Mouse (Mus musculus) urinary bladder, postnatal 14 days (tissue): Measurements from ENCODE around the gene Cux1.
A peak's percentile ranks its signal among the peaks of the same experiment; 100 is the strongest.
"Not testable (repeated sequence)": the region's sequence is repeated elsewhere in the genome, so short reads cannot be mapped to it uniquely, and the experiment has no call there.

Experiments
- DNase-seq: peaks from one replicate; pipeline ENCODE4 v3.0.0; 2021; ENCODE audit warnings: low spot score

The Cux1 gene

DNA sequence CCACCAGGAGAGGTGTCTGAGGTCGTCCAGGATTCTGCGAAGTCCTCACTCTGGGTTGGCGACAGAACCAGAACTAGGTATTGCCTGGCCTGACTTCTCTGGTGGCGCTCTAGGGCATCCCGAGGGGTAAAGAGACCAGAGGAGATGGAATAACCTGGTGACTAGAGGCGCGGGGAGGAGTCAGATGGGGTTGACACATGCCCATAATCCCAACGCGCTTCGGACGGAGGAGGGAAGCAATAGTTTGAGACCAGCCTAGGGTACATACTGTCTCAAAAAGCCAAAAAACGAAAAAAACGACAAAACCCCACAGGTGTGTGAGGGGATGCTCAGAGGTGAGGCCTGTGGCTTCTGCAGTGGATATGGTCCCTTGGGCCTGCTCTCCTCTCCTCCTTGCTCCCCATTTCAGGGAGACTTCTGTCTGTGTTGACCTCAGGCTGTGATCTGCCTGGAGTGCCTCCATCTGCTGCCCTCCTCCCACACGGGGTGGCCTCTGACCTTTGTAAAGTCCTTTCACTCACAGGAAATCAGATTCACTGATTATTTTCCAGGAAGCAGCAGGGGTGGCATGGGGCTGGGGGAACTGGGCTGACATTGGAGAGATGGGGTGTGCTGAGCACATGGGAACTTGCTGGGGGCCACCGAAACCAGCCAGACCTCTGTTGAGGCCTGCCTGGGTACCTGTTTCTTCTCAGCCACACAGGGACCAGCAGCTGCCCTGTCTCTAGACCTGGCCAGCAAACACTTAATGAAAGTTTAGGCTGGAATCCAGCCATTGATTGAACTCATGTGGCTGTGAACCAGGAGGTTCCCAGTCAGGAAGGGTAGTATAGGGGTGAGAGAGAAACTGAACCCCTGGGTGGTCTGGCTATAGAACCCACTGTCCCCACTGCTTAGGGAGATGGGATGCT lies 321.5 kb downstream of the Cux1 start:
- peak; percentile 16 for DNase-seq

DNA sequence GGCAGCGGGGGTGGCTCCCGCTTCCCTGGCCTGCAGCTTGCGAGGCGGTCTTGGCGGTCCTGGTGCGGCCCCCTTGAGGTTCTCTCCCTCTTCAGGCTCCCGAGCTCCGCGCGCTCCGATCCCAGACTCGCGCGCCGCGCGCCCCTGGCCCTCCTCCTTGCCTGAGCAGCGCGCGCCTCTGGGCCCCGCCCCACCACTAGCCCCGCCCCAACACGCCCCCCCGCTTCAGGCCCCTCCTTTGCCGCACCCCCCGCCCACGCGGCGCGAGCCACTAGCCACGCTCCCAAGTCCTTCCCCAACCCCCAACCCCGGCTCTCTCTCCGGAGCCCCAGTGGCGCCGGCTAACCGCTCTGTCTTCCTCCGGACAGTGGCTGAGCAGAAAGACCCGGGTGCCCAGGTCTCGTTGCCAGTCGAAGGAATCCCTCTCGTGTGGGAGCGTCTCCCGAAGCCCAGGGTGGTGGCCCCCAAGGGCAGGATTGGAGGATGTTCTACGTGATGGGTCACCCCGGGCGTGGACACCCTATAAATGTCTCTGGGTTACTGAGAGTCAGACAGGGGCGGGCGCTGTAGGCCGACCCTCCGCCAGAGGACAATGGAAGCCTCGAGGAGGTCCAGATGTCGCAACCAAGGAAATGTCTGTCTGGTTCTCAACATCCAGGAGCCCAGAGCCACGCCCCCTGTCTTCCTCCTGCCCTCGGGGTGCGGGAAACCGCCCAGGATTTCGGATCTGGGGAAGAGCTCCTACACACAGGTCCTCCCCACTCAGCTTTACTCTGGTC lies 322.3 kb downstream of the Cux1 start:
- peak; percentile 82 for DNase-seq

DNA sequence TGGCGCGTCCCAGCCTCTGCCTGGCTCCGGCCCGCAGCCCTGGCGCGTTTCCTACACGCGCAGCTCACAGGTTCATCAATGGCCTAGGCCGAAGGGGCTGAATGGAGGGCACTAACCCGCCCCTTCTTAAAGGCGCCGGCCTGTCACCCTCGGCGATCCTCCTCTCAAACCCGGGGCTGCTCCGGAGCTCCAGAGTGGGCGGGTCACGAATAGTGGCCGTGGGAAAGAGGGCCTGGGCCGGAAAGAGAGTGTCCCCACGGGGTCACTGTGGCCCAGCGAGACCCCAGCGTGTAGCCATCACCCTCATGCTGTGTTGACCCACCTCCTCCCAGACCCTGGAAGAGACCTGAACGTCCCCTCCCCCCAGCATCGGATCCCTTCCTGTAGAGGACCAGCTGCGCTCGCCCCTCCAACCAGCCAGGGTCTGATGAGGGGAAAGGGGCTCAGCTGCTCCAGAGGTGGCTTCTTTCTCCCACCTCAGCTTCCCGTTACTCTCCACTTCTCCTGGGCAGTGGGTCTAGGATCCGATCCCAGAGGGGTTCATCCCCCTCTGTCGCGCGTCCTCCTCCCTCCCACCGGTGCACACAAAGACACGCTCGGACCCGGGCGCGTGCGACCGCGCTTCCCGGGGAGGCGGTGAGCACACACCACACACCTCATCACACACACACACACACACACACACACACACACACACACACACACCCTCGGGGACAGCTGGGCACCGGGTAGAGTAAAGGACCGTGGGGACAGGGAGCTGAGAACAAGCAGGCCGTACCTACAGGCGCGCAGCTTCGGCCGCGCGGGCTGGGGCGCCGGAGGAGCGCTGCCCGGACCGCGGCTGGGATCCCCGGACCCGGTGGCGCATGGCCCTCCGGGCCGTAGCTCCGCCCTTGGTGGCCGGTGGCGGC lies 323.2 kb downstream of the Cux1 start:
- DNase-seq, result no peak

DNA sequence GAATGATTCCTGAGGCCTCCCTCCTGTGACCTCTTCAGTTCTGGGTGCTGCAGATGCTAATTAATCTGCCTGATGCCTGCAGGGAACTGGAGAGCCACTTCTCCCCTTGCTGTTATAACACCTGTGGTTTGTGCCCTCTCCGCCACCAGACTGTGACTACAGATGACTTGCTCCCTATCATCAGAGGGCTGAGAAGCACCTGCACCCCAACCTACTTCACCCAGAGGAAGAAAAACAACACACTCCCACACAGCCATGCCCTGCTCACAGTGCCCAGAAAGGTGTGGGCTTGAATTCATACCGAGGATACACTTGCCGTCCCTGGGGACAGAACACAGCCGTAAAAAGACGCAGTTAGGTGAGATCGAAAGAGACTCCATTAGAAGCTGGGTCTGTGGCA lies 326.1 kb downstream of the Cux1 start:
- DNase-seq, result no peak

DNA sequence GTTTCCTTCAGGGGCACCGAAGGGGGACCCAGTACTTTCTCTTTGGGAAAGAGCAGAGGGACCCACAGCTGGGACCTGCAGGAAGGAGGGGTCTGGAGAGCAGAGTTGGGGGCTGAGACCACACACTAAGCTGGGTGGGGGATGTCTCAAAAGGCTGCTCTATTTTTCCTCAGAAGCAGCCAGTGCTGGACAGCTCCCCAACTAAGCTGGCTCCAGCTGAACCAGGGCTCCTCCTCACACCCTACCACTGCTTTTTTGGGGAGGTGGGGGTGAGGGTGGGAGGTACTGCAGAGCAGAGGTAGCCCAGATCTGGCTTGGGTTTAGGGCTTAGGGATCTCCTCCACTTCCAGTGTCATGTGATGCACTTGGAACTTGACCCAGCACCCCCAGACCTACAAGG lies 326.9 kb downstream of the Cux1 start:
- no peak for DNase-seq

DNA sequence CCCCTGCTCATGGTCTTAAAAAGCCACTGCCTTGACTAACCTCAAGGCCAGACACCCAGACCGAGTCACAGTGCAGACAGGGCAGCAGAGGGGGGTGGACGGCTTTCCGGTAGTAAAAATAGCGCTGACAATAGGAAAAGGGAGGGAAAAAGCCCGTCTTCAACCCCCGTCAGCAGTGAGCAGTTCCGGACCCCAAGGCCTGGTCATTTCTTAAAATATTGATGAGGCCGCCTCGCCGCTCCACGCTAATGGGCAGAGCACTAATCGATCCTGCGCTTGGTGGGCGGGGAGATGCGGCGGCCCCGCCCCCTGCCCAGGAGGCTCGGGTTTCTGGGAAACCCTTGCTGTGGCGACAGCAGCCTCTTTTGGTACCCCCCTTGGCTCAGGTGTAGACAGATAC lies 329.7 kb downstream of the Cux1 start:
- no peak for DNase-seq

DNA sequence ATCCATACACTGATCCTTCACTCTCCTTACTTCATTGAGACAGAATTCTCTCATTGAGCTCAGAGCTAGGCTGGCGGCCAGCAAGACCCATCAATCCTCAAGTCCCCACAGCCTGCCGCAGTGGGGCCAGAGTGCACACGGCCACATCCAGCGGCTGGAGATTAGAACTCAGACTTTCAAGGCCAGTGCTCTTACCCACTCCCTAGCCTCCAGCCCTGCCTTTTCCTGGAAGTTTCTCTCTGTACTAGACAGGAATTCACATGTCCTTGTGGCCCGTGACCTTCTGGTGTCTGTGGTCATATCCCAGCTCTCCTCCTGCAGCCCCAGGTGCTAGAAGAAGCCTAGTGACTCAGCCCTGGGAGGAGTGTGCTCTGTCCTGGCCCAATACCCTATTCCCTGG lies 330.7 kb downstream of the Cux1 start:
- DNase-seq, result no peak

DNA sequence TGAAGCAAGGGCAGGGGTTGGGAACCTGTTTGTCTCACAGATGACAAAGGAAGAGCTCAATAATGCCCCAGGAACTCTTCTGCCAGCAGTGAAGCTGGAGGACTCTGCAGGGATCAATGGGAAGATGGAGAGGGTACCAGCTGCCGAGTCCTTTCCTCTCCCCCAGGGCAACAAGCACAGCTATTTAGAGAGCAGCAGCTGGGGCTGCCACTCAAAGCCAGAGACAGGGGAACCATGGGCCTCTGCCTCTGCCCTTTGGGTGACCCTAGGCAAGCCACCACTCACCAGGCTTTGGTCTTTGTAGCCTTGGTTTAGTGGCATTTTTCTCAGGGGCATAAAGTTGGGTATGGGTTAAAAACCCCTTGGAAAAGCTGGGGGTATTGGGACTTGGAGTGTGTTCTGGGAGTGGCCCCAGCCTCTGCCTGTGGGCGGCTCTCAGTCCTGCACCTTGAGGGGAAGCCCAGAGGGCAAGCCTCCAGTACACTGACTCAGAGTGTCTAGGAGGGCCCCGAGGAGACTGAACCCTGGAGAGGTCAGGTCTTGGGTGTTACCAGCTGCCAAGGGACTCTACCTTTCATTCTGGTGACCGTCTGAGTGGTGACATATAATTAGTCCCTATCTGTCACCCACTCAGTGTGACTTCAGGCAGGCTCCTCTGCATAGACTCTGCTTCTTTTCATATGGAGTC lies 336.8 kb downstream of the Cux1 start:
- no peak for DNase-seq

- no peak for DNase-seq
Measured at GRCm38 (mm10) chr5:136226246-136226876, 340.9 kb downstream of the Cux1 start.

DNA sequence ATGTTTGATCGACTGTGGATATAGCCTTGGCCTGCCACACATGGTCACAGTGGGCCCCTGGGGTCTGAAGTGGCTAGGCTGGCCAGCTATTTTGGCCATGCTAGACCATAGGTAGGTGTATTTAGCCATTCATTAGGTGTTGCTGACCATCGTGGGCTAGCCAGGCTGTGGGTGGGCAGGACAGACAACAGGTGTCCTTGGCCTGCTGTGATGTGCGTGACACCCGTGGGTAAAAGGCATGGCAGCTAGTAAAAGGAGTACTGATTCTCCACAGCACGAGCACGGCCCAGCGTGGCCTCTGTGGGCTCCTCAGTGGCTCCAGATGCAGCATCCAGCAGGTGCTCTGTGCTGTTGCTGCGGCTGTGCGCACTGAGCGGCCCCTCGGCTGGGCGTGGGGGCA lies 348.7 kb downstream of the Cux1 start:
- DNase-seq, result no peak

- DNase-seq, result no peak
Measured at GRCm38 (mm10) chr5:136217932-136218381, 349.3 kb downstream of the Cux1 start.

GRCm38 (mm10) chr5:136217004-136217665 lies 350.2 kb downstream of the Cux1 start:
- DNase-seq, result no peak

DNA sequence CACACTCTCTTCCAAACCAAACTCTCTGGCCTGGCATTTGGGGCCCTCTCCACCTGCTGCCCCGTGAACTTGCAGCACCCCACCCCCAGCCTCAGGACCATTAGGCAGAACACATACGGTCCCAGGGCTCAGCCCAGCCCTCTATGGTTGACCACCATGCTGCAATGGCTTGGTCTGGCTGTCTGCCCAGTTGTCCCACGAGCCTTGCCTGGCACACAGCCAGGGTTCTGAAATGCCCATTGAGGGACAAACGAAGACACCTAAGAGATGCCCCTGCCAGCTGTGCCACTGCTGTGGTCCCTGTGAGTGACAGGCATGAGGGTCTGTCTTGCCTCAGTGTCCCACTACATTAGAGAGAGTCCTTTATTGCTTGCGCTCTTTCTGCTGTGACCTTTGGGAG lies 351.3 kb downstream of the Cux1 start:
- DNase-seq, result no peak

DNA sequence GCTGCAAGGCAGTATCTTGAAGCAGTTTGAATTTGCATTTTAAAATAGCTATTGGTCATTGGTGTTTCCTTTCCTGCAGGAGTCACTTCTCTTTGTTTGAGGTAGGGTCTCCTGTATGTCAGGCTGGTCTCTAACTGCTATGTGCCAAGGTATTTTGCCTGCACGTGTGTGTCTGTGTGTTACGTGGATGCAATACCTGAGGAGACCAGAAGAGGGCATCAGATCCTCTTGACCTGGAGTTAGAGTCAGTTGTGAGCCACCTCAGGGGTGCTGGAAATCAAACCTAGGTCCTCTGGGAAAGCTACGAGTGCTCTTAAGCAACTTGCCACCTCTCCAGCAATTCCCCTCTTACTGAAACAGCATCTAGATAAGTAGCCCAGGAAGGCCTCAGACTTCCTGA lies 352.1 kb downstream of the Cux1 start:
- no peak for DNase-seq

DNA sequence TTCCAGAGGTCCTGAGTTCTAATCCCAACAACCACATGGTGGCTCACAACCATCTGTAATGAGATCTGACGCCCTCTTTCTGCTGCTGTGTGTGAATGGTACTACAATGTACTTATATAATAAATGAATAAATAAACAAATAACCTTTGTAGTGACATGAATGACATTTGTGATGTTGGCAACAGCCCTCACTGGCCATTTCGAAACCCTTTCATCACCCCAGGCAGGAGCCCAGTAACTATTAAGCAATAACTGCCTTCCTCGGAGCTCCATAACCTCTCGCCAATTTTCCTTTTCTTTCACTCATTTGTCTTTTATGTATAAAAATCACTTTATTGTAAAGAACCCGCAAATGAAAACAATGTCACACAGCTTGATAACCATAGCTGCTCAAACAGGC lies 353.6 kb downstream of the Cux1 start:
- no peak for DNase-seq

DNA sequence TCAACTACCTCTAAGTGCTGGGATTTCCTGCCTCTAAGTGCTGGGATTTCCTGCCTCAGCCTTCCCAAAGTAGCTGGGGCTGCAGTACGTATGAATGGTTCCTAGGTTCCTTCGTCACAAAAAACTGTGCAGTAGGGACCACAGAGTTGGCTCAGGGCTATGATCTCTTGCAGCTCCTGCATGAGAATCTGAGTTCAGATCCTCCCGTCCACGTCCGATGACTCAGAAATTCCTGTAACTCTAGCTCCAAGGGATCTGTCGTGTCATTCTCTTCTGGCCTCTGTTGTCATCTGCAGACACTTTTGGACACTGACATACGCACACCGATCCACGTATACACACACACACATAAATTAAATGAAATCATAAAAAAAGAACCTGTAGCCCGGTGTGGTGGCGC lies 354.6 kb downstream of the Cux1 start:
- DNase-seq, result no peak

DNA sequence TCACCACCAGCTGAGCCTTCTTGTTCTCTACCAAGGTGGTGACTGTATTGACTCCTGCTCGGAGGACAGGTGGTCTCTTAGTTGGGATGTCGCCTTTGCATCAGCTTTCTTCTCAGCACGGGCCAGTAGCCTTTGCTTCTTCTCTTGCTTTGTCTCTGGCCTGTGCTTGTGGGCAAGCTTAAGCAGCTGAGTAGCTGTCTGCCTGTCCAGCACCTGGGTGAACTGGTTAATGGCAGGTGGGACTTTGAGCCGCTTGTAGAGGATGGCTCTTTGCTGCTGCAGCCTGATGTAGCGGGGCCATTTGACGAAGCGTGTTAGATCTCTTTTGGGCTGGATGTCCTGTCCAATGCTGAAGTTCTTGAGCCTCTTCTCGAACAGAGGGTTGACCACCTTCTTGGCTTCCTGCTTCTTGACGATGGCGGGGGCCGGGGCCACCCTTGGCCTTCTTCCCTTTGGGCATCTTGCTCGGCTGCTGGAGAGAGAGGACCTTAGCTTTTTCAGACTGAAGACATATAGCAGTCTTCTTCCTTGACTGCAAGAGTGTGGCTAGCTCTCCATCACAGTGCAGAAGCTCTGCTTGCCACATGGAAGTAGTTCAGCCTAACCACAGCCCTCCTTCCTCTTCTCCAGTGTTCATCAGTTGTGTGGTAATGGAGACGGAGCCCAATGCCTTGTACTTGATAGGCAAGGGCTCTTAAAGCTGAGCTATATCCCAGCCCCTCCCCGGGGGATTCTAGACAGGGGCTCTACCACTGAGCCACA lies 355.8 kb downstream of the Cux1 start:
- DNase-seq, result not testable (repeated sequence)

DNA sequence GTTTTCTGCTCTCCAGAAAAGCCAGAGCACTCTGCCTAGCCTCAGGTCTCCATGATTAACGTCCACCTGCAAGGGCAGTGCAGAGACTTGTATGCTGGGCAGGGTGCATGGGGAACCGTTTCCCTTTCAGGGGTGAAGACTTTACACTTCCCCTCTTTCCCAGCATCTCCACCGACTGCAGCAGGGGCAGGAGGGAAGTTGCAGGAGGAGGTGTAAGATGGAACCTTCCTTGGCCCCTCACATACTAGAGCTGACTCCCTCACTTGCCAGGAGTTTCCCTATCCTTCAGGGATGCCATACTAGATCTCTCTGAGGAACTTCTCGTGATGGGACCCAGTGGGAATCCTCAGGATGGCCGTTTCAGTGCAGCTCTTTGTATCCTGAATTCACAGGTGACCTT lies 356.7 kb downstream of the Cux1 start:
- DNase-seq, result no peak

DNA sequence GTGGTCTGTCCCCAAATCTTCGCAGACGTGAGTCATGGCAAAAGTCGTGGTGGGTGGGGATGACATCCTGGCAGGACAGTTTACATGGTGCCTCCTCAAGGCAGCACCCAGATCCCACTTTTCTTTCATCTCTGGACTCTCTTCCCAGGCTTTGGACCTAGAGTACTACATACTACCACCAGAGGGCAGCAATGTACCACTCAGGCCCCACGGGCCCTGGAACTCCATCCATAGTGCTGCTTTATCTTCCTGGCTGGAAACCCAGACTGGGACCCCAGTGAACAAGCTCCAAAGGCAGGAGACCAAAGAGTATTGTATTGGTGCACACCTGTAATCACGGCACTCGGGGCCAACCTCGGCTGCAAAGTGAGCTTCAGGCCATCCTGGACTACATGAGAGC lies 365.5 kb downstream of the Cux1 start:
- peak; percentile 61 for DNase-seq

DNA sequence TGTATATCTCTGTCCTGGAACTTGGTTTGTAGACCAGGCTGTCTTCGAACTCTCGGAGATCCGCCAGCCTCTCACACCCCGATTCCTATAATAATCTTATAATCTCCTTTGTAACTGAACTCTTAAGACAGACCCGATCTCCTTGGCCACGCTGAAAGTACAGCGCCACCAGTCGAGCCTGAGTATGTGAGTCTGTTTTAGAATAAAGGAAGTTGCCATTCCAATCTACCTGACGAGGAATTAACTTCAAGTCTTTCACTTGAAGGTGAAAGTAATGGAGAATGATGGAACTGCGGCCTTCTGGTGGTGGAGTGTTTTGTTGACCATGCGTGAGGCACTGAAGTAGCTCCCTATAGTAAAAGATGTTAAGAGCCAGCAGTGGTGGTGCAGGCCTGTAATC lies 367.8 kb downstream of the Cux1 start:
- DNase-seq, result no peak
